Mouse (Mus musculus): ENCODE measurements around the gene 4933415A04Rik.

Gene 4933415A04Rik

DNA sequence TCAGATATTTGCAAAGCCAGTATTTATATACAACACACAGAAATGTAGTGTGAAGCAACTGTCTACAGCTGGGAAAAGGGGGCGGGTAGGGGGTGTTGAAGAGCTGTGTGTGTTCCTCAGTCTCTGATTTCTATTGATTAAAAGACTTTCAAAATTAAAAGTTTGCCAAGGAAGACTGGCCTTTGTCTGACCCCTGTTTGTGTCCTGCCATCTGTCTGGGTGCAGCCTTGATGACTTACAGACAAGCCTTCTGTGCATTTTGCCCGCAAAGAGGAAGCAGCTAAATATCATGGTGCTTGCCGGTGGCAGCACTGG, 11.8 kb upstream of the 4933415A04Rik start:
- DNase-seq (ENCODE audit: low spot score in 2 of 2) = no peak

DNA sequence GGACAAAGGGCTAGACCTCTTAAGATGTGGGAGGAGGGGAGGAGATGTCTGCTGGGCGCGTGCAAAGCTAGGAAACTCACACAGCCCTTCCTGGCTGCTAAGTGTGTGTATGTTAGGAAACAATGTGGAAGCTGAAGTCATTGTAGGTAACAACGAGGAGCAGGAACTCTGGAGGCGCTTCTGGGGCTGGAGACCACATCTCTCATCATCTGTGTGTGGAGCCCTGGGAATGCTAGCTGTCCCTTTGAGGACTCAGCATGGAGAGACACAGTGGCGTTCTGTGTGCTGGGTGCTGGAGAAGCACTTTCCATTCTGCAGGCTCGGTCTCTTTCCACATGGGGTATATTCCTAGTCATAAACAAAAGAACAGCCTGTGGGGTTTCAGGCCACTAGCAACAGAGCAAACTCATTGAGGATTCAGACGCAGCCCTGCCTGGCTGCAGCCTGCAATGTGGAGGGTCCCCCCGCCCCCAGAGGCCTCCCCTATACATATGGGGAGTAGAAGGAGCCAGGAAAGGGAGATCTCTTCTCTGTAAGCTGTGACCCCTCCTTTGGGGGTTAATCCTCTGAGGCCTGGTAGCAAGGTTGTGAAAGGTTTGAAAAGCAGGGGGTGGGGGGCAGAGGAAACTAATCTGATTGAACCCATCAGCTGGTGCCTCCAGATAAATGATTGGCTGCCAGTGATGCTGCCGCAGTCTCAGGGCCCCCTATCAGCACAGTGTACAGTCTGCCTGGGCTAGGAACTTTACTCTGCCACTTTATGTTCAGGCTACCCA, 11.3 kb upstream of the 4933415A04Rik start:
- DNase-seq (ENCODE audit: low spot score in 2 of 2) = no peak

DNA sequence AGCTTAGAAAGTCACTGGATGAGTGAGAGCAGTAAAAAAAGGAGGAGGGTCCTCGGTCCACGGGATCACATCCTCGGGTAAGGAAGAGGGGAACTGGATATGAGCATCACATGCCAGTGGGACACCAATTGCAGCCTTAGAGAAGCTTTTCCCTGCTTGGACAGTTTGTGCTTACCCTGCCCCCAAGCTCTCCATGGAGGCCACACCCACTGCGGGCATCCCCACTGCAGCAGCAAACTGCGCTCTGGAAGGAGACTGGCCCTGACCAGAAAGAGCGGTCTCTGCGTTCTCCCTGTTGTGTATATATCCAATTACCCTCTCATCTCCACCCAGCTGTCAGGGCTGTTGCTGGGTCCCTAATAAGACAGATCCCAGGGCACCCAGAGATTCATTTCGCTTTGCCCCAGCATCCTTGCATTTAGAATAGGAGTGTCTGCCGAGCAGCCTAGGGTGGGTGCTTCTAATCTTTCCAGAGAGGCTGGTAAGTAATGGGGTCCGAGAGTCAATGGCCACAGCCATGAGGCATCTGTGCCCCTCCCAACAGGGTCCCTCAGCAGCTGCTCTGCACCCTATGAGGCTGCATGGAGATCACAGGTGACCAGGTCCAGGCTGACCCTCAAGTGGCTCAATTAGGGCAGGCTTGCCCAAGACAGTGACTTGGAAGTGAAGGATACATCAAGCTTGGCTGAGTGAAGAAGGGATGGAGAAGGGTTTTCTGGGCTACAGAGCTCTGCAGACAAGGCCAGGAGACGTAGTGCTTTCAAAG, 8.9 kb upstream of the 4933415A04Rik start:
- DNase-seq (ENCODE audit: low spot score in 2 of 2) = no peak

DNA sequence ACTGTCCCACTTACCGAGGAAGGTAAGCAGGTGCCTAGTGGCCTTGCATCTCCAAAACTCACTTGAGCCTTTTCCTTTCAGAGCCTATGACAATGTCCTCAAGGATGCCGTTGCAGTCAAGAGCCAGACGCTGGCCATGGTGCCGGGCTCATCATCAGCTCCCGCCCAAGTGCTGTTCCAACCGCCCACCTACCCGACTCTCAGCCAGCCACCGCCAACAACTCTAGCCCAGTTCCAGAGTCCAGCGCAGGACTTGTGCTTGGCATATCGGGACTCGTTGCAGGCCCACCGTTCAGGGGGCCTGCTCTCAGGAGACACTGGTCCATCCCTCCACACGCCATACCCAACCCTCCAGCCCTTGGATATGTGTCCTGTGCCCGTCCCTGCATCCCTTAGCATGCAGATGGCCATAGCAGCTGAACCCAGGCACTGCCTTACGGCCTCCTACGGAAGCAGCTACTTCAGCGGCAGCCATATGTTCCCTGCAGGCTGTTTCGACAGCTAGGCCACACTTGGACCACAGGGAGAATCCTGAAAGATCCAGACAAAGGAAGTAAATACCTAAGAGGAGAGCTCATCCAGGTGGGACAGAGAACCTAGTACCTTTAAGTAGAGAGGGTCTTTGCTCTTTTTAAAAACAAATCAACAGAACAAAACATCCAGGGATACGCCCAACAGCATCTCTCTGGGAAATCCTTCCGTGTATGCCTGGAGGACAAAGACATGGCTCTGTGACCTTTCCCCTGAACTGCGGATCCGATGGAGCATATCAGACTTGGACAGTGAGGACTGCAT, 1.4 kb upstream of the 4933415A04Rik start:
- DNase-seq (ENCODE audit: low spot score in 2 of 2) = no peak

DNA sequence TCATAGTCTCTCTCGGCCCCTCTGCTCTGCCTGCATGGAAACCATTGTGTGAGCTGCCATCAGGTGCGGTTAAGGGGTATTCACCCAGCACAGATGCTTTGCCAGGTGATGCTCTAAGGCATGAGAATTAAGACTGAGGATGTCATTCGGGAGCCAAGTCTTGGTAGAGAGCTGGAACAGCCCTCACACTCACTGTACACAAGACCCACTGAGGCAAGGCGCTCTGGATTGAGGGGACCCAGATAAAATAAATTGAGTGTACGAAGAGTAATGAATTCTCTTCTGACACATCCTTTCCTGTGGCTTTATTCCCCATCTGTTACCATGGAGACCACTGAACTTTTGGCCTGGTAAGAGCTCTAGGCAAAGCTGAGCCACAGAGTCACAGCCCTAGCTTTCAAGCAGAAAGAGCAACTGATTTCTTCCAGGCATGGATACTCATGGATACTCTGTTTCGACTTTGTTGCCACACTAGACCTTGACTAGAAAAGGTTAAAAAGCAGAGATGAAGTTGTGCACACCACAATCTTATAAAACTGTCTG, 2.8 kb downstream of the 4933415A04Rik start:
- no peak for DNase-seq (ENCODE audit: low spot score in 2 of 2)

DNA sequence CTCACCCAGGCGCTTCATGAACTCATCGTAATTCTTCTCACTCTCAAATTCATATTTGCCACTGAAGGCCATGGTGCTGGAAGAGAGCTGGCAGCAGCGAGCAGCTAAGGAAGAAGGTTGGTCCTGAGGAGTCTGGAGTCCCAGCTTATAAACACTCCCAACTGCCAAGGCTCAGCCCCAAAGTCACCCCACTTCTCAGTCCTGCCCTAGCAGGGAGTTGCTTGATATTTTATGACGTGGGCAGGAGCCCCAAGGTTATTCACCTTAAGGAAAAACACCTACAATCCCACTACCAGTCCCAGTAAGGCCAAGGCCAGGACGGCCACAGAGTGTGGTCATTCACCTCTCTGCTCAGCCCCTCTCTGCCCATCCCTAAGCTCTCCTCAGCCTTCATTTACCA, 14.6 kb downstream of the 4933415A04Rik start, which contains the start of gene Fabp6:
Gene Fabp6, minus strand, starts transcription at position 101 of the 400 bp plus-strand sequence.
- no peak for DNase-seq (ENCODE audit: low spot score in 2 of 2)

DNA sequence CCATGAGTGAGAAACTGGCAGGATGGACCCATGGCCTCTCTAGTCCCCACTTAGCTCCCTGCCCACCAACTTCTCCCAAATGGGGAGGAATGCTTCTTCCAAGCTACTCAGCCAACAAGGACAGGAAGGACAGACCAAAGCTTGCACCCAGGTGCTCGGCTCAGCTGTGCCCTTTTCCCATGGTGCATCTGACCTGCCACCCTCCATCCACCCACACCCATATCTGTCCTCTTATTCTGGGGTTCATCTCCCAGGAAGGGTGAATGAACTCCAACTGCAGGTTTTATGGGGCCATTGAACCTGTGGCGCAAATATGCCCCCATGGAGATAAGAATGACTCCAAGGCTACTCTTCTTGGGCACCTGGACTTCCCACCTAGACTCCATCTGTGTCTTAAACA, 17.4 kb downstream of the 4933415A04Rik start:
- DNase-seq (ENCODE audit: low spot score in 2 of 2) = no peak

DNA sequence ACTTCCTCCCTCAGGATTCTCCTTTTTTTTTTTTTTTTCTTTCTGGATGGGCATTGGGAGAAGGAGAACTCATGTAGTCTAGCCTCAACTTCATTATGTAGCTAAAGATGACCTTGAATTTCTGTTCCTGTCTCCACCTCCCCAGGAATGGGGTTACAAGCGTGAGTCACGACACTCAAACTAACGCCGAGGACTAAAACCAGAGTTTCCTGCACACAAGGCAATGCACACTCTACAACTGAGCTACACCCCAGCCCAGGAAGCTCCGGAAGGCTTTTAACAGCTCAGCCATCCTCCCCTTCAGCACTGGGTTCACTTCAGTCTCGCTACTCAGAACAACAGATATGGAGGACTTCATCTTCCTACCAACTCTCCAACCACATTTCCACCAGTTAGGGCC, 18.1 kb downstream of the 4933415A04Rik start:
- no peak for DNase-seq (ENCODE audit: low spot score in 2 of 2)

DNA sequence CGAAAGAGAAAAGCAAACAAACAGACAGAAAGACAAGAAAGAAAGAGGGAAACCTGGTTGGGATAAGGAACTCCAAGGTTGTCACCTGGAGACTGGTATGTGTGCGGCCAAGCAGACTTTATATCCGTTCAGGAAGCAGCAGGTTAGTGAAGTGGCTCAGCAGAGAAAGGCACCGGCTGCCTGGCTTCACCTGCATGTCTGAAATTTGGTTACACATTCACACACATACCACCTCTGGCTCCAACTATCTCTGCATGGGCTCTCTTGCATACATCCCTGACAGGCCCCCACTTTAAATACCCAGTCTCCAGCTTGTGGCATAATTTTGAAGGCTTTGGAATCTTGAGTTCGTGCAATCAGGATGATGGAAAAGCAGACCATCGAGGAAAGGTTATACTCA, 19.0 kb downstream of the 4933415A04Rik start:
- no peak for DNase-seq (ENCODE audit: low spot score in 2 of 2)

DNA sequence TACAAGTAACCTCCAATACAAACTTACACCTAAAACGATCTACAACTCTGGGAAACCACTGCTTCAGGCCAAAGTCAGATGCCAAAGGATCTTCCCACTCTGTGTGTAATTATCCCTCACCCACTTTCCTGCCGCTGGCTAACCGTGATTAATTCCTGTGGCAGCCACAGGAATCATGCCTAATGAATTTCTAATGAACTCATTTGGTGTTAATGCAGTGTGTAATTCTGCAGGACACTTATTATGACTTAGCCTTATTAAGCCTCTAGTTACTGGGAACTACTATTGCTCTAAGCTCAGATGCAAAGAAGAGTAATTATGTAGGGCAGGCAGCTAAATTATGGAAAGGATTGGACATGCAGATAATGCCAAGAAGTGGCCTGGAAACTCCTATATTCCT, 21.6 kb downstream of the 4933415A04Rik start:
- DNase-seq (ENCODE audit: low spot score in 2 of 2) = no peak

DNA sequence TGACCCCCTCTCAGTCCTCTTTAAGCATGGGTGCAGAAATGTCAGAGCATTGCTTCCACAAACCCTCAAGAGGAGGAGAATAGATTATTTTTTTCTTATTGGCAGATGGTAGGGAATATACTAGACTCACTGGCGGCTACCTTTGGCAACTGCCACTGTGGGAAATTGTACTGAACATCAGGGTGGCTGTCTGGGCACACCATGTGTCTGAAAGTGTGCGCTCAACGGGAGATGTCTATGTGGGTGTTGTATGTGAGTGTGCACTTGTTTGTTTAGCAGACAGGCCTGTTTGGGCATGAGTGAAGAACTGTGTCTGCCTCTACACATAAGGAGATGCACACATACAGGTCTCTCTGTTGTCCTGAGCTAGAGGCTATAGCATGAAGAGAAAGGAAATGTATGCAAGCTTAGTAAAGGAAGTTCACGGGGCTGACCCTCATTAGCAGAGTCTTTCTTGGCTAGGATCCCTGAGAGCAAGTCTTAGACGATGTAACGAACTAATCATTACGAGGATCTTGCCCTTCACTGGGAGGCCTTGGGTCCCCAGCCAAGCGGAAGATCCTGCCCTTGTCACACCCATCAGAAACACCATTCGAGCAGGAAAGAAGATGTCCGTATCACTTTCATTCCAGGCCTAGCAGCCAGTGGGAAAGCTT, 23.3 kb downstream of the 4933415A04Rik start:
- DNase-seq (ENCODE audit: low spot score in 2 of 2) = no peak

DNA sequence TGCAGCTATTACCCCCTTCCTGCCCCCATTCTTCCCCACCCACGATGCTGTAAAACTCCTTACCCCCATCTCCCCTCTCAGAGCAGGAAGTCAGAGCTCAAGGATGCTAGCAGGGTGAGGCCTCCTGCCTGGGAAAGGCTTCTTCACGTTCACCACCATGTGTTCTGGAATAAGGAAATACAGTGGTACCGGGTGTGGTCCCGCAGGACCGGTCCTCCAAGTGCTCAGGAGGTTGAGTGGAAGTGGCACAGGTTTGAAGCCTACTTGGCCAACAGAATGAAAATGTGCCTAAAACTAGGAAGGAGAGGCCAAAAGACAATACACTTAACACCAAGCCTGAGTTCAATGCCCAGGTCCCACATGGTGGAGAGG, 23.8 kb downstream of the 4933415A04Rik start:
- DNase-seq (ENCODE audit: low spot score in 2 of 2) = no peak

DNA sequence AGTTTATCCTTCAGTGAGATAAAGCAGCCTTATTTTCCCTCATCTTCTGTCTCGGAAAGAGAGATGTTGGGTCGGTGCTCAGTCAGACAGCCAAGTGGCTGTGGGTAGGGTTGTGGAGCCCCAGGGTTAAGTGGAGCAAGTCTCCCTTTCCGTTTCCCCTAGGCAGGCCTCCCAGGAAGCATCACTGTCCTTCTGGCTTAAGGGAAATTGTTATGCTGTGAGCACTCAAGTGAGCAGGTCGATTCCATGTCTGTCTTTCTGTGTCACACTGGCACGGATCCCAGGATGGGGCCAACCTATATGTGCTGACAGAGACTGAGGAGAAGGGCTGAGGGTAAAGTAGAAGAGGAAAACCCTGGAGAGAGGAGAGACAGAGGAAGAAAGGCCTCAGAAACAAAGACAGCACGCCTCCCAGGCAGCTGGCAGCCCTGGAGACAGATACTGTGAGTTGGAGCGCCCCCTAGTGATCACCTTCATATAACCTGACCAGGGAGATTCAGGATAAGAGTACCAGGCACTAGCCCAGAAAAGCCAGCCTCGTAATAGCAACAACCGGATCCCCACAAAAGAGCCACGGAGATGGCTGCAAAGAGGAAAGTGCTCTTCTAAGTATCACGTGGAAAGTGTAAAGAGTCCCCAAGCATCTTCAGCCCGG, 26.1 kb downstream of the 4933415A04Rik start:
- DNase-seq (ENCODE audit: low spot score in 2 of 2) = peak; percentile 48 to 80

DNA sequence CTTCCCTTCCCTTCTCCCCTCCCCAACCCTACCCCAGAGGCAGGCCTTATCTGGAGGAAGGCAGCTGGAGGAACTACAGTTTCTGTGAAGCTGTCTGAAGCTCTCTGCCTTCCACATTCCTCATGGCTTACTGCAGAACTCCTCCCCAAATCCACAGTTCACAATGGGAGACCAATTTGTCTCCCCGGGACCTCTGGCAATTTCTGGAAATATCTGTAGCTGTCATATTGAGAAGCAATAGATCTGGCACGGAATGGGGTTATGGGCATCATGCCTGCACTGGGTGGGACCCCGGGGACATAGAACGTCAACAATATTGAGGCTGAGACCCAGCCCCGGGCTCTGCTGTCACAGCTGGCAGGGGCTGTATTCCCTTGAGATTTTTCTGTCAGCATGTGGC, 31.1 kb downstream of the 4933415A04Rik start:
- DNase-seq (ENCODE audit: low spot score in 2 of 2) = no peak

DNA sequence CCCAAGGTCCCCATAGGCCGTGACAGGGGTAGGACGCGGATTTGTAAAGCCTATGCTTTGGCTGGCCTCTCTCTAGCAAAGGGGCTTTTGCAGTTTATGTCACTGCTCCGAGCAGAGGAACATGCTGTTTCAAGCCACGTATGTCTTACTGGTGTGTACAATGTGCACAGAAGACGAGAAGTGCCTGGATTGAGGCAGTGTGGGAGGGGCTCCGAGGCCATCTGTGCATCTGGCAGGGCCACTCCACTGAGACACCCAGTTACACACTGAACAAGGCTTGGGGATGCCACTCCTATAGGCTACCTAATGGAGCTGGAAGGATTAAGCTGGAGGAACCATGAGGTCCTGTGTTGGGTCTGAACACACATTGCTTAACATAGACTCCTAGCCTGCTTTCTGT, 31.6 kb downstream of the 4933415A04Rik start:
- DNase-seq (ENCODE audit: low spot score in 2 of 2) = no peak

DNA sequence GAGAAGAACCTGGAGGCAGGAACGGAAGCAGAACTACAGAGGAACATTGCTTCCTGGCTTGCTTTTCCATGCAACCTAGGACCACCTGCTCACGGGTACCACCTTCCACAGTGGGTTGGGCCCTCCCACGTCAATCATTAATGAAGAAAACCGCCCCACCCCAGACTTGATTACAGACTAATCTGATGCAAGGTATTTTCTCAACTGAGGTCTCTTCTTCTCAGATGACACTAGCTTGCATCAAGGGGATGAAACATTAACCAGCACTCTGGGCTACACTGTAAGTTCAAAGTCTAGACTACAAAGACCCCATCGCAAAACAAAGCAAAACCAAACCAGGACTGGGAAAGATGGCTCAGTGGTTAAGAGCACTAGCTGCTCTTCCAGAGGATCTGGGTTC, 34.9 kb downstream of the 4933415A04Rik start:
- DNase-seq (ENCODE audit: low spot score in 2 of 2) = no peak

DNA sequence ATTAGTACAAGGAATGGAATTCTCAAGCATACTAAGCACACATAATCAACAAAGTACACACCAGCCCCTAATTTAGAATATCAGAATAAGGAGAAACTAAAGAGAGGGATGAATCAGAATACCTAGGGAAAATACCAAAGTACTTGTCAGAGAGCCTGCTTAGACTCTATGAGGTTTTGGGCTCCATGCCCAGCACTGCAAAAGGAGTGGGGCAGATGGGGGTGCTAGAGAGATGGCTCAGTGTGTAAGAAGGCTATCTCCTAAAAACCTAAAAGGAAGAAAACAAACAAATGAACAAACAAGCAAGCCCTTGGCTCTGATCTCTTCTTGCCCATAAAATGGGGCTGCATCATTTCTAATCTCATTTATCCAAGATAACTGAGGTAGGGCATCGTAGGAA, 37.5 kb downstream of the 4933415A04Rik start:
- no peak for DNase-seq (ENCODE audit: low spot score in 2 of 2)

DNA sequence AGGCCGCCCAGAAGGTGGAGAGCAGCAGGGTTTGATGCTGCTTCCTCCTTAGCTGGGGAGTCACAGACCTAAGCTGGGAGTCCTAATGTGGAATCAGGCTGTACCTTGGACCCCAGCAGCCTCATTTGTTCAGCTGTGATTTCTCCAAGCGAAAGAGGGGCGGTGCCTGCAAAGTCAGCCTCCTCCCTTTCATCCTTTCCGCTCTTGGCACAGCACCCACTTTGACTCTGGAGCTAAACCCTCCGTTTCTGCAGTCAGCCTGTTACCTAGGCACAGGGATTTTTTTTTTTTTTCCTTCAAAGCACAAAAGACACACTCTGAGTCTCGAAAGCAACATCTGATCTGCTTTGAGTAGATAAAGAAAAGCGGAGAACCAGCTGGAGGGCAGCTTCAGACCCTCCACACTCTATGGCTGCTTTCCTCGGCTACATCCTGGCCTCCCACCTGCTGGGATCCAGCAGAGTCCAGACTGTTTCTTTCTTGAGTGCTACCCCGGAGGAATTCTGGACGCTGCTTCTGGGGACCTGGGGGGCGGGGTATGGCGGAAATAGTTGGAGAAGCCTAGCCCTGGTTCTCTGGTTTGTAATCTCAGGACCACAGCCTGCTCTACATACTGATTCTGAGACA, 39.6 kb downstream of the 4933415A04Rik start:
- no peak for DNase-seq (ENCODE audit: low spot score in 2 of 2)

DNA sequence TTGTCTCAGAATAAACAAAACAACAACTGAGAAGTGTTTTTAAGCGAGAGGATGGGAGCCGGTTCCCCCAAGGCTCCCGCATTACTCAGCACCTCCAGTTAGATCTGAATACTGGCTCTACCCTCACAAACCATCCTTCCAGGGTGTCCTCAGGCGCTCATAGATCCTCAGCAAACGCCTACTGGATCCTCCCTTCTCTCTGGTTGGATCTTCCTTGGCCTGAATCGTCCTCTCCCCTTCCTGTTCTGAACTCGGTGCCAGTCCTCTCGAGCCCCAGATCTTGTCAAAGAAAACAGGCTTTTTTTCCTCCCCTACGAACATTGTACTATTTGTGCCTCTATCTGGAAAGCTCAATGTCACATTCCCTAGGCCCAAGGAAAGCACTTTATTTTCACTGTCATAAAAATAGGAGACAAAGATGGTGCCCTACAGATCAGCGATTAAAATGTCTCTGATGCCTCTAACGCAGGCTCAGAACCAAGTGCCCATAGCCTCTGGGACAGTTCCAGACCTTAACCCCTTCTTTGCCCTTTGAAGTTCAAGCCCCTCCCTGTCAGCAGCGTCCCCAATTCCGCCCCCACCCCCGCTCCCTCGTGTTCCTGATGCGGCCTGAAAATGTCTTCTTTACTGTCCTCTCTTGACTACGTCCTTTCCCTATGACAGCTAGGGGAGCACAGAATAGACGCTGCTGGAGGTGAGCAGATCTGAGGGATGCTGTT, 40.2 kb downstream of the 4933415A04Rik start:
- DNase-seq (ENCODE audit: low spot score in 2 of 2) = no peak

DNA sequence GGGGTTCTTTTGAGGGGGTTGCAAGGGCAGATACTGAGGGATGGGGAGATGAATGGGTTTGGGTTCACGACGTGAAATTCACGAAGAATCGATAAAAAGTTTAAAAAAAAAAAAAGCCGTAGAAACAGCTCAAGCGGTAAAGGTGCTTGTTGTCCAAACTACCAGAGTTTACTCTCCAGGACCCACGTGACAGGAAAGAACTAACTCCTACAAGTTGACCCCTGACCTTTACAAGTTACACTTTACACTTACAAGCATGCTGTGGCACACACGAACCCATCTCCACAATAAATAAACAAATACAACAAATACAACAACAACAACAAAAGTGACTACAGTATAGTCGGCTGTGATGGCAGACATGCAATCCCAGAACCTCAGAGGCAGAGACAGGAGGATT, 44.8 kb downstream of the 4933415A04Rik start:
- no peak for DNase-seq (ENCODE audit: low spot score in 2 of 2)

Measured in spleen, postnatal 10 days (tissue).